Comparison of ENCODE assay signal across 9 mouse cellular contexts in the genomic region with DNA sequence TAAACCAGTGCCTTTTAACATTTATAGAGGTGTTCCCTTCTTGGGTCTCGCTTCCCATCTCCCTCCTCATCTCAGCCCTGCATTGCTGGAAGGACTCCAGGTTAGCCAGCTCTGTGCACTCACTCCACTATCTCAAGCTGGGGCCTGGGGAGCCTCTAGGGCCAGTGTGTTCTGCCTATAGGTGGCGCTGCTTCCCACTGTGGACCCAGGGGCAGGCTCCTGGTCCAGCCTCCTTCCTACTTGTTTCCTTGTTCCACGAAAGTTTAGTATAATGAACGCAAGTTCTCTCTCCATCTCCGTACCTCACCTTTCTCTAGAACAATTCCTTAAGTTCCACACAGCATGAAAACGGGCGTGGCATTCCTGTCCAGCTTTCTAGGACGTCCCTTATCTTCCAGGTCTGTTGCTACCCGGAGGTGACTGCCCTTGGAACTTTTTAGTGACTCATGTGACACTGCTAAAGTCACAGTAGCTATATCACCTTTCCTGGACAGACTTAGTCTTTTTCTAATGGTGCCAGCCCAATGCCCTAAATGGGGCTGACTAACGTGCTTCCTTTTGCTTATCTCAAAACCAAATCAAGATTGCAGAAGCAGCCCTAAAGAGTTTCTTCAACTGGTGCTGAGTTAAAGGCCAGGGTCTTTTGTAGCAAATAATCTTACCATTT. TPM values are rescaled to one million over a fixed set of nuclear protein-coding genes. Genes with fewer than 3 reads are reported as not detected.
A peak's percentile ranks its signal among the peaks of the same experiment; 100 is the strongest.
DNase-seq lines count a peak whose midpoint lies in the region; ATAC-seq and TF ChIP-seq lines count a peak whose summit lies in the region.
"Had no signal": no experiment of that assay in that cellular context is flagged by ENCODE, and none has a peak within 500 bp of the region (broad histone marks: within the 10 kb centered on the region; RNA-seq: fewer than 3 reads in every experiment).

No protein-coding gene starts in this region.

- H3K27me3 ChIP-seq in forebrain, postnatal 0 days (ENCODE audit: insufficient read depth, low read length): no peaks in the 10 kb centered on the region
- H3K27me3 ChIP-seq in hindbrain, embryonic 14.5 days (ENCODE audit: control insufficient read depth, insufficient read depth, low read length): no peaks in the 10 kb centered on the region

- no peaks in the 10 kb centered on the region for H3K4me1 ChIP-seq in forebrain, postnatal 0 days (ENCODE audit: insufficient read depth)
- H3K4me1 ChIP-seq in hindbrain, embryonic 14.5 days (replicated peaks; ENCODE audit: control insufficient read depth, insufficient read depth, low read length): no peaks in the 10 kb centered on the region

- ATAC-seq in forebrain, postnatal 0 days: no peak
- ATAC-seq in hindbrain, embryonic 14.5 days (ENCODE audit: low FRiP score): no peak

- DNase-seq in Muller cell, postnatal 12 days (ENCODE audit: inconsistent ontology term): peak; percentile 63
- DNase-seq in cerebellum, adult 11-12 months: peak; percentile 25
- no peak for DNase-seq in forebrain, postnatal 0 days
- DNase-seq in hindbrain, embryonic 14.5 days (ENCODE audit: low spot score): peak; percentile 49
- peak; percentile 53 to 86 for DNase-seq in layer of hippocampus, postnatal 25 days (ENCODE audit: extremely low spot score in 1 of 2, low spot score in 1 of 2)
- peak; percentile 75 for DNase-seq in lung, postnatal 25 days (ENCODE audit: low spot score)
- DNase-seq in right cerebral cortex, postnatal 10 days (ENCODE audit: low spot score in 2 of 2): peak; percentile 56 to 72
- peak; percentile 43 to 69 for DNase-seq in urinary bladder, postnatal 36 days (ENCODE audit: low spot score in 2 of 2)

- TF ChIP-seq CTCF in forebrain, postnatal 0 days (IDR thresholded peaks at IDR 0.05; ENCODE audit: low read depth): peak; percentile 53; the same call in 1 of the 2 replicates

- H3K36me3 ChIP-seq in forebrain, postnatal 0 days (ENCODE audit: insufficient read depth): peaks cover 17% of the 10 kb centered on the region
- peaks cover 25% of the 10 kb centered on the region for H3K36me3 ChIP-seq in hindbrain, embryonic 14.5 days (replicated peaks; ENCODE audit: control insufficient read depth, insufficient read depth)

- no peak overlapping the region for H3K4me3 ChIP-seq in forebrain, postnatal 0 days (ENCODE audit: low read depth, low read length)
- H3K4me3 ChIP-seq in hindbrain, embryonic 14.5 days (replicated peaks; ENCODE audit: low read length): no peak overlapping the region

- H3K4me2 ChIP-seq in forebrain, postnatal 0 days (ENCODE audit: low read depth): no peak overlapping the region
- no peak overlapping the region for H3K4me2 ChIP-seq in hindbrain, embryonic 14.5 days (replicated peaks)

- no peaks in the 10 kb centered on the region for H3K9me3 ChIP-seq in forebrain, postnatal 0 days (ENCODE audit: low read length)
- H3K9me3 ChIP-seq in hindbrain, embryonic 14.5 days (ENCODE audit: control insufficient read depth, low read length): no peaks in the 10 kb centered on the region

- no peak overlapping the region for H3K9ac ChIP-seq in forebrain, postnatal 0 days
- H3K9ac ChIP-seq in hindbrain, embryonic 14.5 days: no peak overlapping the region

- H3K27ac ChIP-seq in forebrain, postnatal 0 days (ENCODE audit: low read depth, low read length): no peak overlapping the region
- no peak overlapping the region for H3K27ac ChIP-seq in hindbrain, embryonic 14.5 days

- WGBS in forebrain, postnatal 0 days: 37% methylated on average over 10 of the region's 10 CpGs
- 44% methylated on average over 10 of the region's 10 CpGs for WGBS in hindbrain, embryonic 14.5 days

RNA-seq across cellular contexts. Expression of a gene that starts 12.9 kb away (rescaled TPM):
- 301 and 341 TPM in 2 replicates for total RNA-seq in forebrain, postnatal 0 days (2014; rRNA removed)
- polyA plus RNA-seq in forebrain, postnatal 0 days (2015; fragmentation: Nextera tagmentation; extraction: Ambion mirVana): 537 and 561 TPM in 2 replicates
- 336 and 364 TPM in 2 replicates for polyA plus RNA-seq in hindbrain, embryonic 14.5 days (2014; fragmentation: Nextera tagmentation; extraction: Ambion mirVana)
- 100 to 1,000 TPM; 219 to 220 TPM for total RNA-seq in layer of hippocampus, postnatal 25 days (2021)

RNA-seq across cellular contexts. Expression of a gene that starts 13.1 kb away (rescaled TPM):
- total RNA-seq in forebrain, postnatal 0 days (2014; rRNA removed): 26.7 and 27.8 TPM in 2 replicates
- 18.8 and 22.5 TPM in 2 replicates for polyA plus RNA-seq in forebrain, postnatal 0 days (2015; fragmentation: Nextera tagmentation; extraction: Ambion mirVana)
- 20.0 and 20.9 TPM in 2 replicates for polyA plus RNA-seq in hindbrain, embryonic 14.5 days (2014; fragmentation: Nextera tagmentation; extraction: Ambion mirVana)
- total RNA-seq in layer of hippocampus, postnatal 25 days (2021): 100 to 1,000 TPM; 109 to 111 TPM

RNA-seq across cellular contexts. Expression of a gene that starts 20.8 kb away (rescaled TPM):
- total RNA-seq in forebrain, postnatal 0 days (2014; rRNA removed): 2.3 and 4.1 TPM in 2 replicates
- 1.9 and 2.0 TPM in 2 replicates for polyA plus RNA-seq in forebrain, postnatal 0 days (2015; fragmentation: Nextera tagmentation; extraction: Ambion mirVana)
- polyA plus RNA-seq in hindbrain, embryonic 14.5 days (2014; fragmentation: Nextera tagmentation; extraction: Ambion mirVana): 2.2 and 3.6 TPM in 2 replicates
- 1 to 10 TPM; 3.5 to 3.7 TPM for total RNA-seq in layer of hippocampus, postnatal 25 days (2021)

RNA-seq across cellular contexts. Expression of a gene that starts 28.9 kb away (rescaled TPM):
- total RNA-seq in forebrain, postnatal 0 days (2014; rRNA removed): 0.15 and 0.48 TPM in 2 replicates
- polyA plus RNA-seq in forebrain, postnatal 0 days (2015; fragmentation: Nextera tagmentation; extraction: Ambion mirVana): 0.09 and 0.19 TPM in 2 replicates
- polyA plus RNA-seq in hindbrain, embryonic 14.5 days (2014; fragmentation: Nextera tagmentation; extraction: Ambion mirVana): 0.20 TPM in 1 of 2 replicates, not detected in the other
- total RNA-seq in layer of hippocampus, postnatal 25 days (2021): not detected
- polyA plus RNA-seq: large intestine, adult 2 months had no signal
